Mouse (Mus musculus): Measurements from ENCODE around the gene Ncoa7.
A peak's percentile ranks its signal among the peaks of the same experiment; 100 is the strongest.

Gene Ncoa7

DNA sequence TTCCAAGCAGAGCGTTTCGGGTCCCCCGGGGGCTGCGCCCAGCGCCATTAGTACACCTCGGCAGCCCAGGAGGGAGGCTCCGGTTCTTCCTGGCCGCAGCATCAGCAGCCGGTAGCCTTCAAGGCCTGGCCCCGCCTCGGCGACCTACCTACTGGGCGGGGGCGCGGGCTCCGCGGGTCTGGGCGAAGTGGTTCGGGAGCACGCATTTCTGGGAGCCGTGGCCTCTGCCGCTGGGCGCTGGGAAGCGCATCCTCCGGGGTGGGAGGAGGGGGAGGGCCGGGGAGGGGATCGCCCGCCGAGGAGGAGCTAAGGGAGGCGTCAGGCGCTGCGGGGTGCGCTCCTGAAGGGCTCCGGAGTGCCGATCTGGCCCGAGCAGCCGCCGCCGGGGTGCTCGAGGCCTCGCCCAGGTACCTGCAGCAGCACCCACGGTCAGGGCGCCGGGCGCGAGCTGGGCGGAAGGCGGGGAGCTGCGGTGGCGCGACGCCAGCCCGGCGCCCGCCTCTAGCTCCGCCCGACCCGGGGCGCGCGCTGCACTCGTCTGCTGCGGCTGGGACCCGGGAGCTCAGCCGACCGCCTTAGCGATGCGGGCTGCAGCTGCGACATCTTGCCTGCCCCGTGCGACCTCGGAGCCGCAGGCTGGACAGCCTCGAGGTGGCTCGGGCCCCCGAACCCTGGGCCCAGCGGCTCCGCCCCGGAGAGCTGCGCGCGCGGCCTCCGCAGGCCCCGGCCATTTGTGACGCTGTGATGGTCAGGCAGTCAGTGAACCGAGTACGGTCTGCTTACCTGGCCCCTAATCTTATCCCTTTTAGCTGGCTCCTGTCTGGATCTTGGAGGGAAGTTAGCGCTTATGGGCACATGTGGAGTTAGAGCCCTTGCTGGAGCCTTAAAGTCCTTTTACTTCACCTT lies at the start of gene Ncoa7:
Gene Ncoa7, minus strand, starts transcription at position 646 of the 906 bp plus-strand sequence.
- DNase-seq, result peak; percentile 93

DNA sequence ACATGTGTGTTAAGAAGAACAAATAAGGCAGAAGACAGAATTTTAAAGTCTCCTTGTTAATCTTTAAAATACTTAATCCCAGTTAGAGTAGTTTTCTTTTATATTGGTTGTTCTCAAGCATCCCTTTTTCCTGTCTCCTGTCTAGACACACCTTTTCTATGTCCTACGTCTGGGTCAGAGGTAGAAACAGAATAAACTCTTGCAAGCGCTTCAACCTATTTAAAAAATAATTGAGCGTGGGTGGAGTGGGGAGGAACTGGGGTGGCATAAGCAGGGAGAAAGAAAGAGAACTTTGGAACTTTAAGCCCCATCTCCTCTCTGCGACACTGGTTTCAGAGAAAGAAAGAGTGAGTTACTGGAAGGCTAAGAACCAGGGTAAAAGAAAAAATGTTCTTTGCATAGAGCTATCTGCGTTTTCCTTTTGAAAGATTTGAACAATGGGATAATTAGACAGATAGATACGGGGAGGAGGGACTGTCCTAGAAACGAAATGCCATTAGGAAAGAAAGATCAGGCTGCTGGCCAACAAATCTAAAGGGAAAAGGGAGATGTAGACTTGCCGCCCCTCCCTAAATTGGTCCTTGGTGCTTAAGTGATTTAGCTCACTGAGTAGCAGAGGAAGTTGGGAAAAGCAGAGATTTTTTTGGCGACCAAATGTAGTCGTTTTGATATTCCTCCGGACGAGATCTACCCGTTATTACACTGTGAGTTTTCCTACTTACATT lies 42.1 kb upstream of the Ncoa7 start:
- no peak for DNase-seq

DNA sequence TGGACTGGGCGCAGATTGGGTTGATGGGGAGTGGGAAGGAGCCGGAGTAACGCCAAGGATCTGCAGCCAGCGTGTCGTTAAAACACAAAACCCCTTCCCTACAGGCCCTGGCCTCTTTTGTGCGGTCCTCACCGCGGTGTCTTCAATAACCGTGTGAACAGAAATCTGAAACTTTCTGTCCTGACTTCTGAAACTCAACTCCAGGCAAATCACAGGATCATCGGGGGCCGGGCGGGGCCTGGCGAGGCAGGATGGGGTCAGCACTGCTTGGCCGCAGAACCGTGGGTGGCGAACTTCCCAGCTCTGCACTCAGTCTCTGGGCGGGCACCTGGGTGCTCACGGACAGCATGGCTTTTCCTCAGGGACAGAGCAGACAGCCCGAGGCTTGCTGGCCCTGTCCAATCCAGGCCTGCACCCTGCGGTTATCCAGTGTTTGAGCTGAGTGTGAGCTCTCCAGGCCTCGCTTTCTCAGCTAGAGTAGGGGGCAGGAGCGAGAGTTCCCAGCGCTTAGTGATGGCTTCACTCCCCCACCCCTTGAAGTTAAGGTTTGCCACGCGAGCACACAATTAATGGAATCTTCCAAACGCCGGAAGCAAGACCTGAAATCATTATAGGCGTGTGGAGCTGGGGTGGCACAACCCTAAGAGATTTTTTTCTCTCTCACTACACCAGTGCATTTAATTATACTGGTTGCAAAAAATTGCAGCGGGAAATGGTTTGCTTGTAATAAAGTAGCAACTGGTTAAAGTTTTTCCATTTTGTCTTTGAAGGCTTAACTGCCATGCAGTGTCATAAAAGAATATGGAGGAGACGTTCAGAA lies 41.3 kb upstream of the Ncoa7 start:
- peak; percentile 28 for DNase-seq

DNA sequence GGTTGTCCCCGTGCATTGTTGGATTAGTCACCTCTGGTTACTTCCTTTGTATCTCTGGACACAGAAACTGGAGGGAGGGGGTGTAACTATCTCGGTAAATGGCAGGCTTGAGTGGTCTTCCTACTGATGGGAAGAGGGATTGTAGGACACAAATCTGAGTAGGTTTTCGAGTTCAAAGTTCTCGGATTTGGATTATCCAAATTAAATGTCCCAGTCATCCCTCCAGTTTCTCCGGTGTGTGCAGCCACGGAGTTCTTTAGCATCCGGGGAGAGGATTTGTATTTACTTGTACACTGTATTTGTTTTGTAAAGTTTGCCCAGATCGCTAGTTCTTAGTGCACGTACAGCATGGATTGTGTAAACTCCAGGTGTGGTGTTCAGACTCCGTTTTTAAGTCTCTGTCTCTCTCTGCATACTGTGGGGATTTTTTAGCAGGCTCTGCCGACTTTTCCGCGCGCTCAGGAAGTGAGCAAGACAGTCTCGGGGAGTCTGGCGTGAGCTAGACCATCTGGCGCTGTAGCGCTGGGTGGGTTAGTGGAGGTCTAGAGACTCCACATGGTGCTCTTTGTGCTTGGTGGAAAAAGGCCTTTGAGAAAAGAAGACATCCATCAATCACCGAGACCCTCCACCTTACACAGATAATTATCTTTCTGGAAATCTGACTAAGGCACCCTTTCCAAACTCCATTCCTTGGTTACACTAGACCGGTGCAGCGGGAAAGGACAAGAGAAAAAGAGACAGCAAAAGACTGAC lies 40.5 kb upstream of the Ncoa7 start:
- DNase-seq, result peak; percentile 16

DNA sequence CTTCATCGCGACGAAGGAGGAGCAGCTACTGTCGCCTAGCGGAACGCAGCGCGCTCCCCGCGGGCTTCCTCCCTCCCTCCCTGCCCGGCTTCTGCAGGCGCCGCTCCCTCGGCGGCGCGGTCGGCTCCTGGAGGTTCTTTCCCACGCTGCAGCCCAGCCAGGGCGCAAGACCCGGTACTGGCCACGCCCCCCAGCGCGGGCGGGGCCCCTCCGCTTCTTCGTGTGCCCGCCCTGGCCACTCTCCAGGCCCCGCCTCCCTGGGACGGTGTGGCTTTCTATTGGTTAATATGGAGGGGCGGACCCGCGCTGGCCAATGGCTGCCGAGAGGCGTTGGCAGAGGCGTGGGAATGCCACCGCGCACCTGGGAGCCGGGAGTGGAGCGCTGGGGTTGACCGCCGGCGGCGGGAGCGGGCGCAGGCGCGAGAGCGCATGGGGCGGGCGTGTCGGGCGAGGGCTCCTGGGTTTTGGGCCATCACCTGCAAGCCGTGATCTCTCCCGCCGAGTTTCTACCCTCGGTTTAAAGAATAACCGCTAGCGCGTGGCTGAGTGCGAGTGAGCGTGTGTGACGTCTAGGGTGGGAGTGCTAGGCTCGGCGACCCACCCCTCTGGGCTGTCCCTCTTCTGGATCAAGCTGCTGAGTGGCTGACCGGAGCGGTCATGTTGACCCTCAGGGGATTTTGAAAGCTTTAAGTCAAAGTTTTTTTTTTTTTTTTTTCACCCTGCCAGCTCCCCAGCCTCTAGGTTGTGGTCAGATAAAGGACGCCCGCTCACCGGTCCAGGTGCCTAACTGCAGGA lies 39.7 kb upstream of the Ncoa7 start, which contains the start of gene Hey2:
Gene Hey2, minus strand, starts transcription at position 159 of the 795 bp plus-strand sequence.
- peak; percentile 98 for DNase-seq

DNA sequence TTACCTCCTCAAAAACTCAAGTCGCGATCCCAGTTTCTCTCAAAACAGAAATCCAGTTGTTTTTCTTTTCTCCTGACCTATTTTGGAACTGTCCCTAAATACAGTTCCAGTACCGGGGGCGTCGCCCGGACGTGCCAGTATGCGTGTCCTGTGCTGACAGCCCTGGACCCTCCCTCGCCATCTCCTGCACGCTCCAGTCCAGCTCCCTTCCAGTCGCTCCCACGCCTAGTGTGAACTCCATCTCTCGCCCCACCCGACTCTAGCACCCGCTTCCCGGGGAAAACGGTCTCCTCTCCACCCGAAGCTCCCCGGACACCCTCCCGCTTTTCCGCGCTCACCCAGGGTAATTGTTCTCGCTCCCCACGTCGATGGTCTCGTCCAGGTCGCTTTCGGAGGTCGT lies 39.1 kb upstream of the Ncoa7 start:
- no peak for DNase-seq

DNA sequence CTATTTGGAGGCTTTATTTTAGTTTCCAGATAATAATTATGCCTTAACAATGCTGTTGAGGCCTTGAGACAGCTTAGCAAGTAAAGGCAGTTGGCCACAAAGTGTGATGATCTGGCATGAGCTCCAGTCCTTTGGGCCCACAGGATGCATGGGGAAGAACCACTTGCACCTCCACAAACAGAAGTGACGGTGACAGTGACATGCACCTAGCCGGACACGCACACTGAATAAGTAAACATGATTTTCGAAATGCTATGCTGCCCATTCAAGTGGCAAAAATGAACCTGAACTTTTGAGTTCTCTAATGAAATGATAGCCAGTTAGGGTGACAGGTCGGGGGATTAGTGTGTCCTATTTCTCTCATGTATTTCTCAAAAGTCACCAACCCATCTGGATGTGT lies 37.7 kb upstream of the Ncoa7 start:
- DNase-seq, result no peak

DNA sequence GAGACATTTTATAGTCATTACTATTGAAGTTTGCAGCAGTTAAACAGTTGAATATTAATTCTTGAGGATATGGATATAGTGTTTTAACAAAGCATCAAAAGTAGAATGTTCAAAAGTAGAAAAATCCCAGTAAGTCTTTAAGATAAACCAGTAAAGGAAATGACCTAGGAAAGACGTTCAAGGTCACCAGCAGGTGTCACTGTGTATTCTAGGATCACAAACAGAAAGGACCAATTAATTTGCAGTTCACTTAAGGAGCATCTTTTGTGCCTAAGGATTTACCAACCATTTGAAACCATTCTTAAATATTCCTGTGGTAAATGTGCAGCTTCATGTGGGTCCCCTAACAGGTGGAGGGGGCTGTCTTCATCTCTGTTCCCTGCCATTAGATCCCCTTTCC lies 35.1 kb upstream of the Ncoa7 start:
- DNase-seq, result no peak

DNA sequence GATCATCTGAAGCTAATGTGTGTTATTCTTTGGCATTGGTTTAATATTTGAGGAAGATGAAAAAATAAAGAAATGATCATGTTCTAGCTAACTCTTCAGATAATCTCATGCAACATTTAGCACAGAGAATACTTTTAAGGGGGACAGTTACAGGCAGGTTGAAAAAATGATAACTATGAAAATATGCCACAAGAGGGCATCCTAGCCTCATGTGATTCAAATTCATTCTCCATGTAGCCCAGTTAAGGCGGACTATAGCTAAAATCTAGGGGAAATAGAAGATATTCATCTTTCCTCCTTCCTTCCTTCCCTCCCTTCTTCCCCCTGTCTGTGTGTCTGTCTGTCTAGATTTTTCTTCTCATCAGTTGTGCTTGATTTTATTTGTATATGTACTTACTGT lies 21.9 kb upstream of the Ncoa7 start:
- DNase-seq, result no peak

DNA sequence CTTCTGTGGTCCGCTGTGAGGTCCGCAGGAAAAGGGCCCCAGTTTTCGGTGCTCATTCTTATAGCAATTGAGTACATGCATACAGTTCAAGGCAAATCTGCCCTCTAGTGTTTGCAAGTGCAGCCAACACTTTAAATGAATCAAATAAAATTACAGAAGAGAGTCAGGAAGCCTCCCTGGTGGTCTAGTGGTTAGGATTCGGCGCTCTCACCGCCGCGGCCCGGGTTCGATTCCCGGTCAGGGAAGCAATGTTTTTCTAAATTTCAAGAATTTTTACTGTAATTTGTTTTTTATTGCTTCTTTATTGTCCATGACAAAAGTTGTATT lies 7.8 kb upstream of the Ncoa7 start:
- DNase-seq, result peak; percentile 83

DNA sequence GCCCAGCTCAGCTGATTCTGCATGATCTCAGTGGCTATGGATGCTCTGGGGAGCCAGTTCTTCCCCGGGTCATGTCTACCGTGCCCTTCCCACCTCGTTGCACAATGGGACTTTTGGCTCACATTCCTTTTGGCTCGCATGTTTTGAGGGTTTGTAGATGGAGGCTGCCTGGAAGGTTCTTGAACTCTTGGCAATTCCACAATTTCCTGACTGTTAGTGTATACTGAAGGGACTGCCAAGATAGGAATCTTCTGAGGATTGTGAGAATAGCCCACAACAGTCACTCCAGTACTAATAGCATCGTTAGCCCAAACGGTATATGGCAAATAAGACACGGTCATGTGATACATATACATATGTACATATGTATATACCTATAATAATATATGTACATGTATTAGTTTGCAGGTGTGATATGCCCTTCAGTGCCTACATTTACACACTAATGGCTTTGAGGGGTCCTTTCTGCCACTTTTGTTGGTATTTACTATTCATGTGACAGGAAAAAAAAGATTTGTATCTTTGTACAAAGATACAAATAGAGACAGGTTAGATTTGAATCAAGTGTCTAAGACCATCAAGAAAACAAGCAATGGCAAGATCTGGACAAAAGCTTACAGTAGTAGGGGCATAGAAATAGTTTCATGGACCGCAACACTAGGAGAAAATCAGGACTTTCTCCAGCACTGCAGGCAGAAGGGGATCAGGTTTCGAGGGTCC lies 7.3 kb upstream of the Ncoa7 start:
- DNase-seq, result peak; percentile 64

DNA sequence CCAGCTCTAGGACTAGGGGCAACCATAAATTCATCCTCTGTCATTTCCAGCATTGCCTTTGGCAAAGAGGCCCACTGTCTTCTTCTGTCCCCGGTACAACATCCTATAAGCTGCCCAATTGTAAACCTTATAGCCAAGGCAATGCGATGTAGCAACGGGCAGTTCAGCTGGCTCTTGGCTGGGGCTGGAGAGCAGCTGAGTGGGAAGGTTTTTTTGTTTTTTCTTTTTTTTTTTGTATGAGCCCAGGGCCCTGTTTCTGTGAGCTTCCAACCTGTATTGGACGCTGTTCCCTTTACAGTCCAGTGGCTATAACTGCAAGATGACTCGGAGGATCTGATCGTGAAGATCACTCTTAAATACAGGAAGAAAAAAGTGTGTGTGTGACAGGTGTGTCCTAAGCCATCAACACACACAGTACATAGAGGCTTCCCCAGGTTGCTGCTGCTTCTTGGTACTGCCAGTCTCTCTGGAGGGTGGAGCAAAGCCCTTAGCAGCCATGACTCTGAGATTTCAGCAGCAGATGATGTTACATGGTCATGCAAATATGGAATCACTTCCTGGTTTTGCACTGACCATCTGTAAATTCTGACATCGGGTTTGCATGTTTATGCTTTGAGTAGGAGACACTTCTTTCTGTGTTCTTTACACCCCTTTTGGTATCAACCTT lies 594 bp upstream of the Ncoa7 start:
- peak; percentile 48 for DNase-seq

DNA sequence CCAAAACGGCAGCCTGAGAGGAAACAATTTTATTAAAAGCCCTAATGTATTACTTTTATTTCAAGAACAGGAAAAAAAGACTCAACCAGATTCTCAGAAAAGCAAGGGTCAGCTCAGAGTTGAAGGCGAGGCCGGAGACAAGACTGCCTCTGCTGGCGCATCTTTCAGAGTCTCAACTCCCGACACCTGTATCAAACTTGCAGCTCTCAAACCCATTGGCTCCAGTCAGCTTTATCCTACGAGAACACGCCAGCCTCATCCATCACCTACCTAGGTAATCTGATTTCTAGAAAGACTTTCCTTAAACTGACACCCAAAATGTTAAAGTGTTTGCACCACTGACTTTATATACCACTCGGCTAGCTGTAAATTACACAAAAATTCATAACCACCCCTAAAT lies 1.1 kb downstream of the Ncoa7 start:
- DNase-seq, result peak; percentile 61

DNA sequence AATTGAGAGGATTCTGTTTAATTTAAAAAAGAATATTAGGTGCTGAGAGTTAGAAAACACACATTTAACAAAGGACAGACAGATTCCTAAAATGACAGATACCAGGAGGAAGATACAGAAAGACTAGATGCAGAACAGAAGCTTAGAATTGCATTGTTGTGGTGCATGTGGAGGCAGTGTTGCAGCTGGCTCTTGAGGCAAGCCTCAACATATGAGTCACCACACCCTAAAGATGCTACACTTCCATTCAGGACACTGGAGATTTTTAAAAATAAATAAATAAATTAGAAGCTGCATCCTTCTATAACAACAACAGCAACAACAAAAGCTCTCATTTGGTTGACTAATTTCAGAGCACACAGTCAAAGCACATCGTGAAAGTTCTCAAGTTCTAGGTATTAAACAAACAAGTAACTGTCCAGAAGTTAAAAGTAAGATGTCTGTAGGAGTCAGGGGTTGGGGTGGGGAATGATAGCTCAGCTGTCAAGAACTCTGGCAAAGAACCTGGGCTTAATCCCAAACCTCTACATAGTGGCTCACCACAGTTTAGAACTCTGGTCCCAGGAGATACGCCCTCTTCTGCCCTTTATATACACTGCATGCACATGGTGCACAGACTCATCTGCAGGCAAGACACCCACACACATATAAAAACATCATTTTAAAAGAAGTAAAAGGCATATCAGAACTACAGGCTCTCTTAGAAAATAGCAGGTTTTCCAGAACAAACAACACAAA lies 3.2 kb downstream of the Ncoa7 start:
- no peak for DNase-seq

DNA sequence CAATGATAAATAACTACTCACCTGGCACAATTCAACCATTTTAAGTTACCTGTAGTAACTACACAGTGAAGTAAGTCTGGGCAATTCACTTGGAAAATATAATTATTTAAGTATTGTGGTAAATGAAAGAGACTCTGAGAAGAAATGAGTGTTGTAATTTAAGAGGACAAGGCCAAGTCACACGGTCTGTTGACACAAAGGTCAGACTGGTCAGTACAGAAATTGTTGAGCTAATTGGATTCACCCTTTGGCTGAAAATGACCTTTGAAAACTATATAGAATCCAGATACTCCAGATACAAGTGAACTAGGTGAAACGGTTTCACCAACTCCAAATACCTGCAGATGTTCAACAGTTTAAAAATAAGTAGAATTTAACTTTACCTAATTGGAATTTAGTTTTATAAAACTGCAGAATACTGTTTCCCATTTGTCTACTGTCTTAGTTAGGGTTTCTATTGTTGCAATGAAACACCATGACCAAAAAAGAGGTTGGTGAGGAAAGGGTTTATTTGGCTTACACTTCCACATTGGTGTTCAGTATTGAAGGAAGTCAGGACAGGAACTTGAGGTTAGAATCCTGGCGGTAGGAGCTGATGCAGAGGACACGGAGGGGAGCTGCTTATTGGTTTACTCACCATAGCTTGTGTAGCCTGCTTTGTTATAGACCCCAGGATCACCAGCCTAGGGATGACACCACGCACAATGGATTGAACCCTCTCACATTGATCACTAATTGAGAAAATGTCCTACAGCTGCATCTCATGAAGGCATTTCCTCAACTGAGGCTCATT lies 6.5 kb downstream of the Ncoa7 start:
- DNase-seq, result no peak

DNA sequence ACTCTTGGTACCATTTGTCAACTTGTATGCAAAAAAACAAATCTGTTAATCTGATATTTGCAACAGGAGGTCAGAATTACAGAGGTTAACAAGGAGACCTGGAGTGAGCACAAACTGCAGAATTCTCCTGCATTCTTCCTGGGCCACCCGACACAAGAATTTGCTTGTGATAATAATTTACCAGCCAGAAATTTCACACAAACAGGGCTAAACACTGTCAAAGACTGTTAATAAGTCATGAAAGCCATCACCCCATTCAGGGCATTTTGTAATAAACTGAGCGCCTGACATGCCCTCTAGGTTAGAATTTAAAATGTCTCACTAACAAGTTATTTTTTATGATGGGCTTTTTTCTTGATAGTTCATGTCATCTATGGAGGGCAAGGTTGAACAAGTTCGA lies 12.1 kb downstream of the Ncoa7 start:
- no peak for DNase-seq

DNA sequence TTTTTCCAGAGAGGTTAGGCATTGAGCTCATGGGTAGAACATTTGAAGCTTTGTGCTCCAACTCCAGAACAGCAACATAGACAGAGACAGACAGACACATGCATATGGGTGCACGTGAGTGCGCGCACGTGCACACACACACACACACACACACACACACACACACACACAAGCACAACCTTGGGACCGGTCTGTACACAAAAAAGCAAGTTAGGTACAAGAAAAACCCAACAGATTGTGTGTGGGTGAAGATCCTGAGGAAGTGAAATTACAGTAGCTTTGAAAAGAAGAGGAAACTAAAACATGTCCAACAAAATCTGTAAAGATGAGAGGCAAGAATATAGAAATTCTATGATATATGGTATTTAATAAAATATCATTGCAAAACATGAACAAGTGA lies 13.6 kb downstream of the Ncoa7 start:
- no peak for DNase-seq

DNA sequence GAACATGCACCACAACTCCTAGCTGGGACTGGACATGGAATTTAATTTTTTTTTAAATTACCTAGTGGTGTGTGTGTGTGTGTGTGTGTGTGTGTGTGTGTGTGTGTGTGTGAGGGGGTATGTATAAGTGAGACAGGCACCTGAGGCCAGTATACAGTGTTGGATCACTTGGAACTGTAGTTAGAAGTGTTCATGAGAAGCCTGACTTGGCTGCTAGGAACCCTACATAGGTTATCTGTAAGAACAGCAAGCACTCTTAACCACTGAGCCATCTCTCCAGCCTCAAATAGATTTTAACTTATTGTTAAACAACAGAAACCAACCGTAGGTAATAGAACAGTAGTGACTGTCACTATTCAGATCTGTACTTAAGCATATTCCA lies 14.8 kb downstream of the Ncoa7 start:
- no peak for DNase-seq

Data from cerebellum, adult 9-11 months (tissue).